Mouse (Mus musculus) small intestine, adult 2 months (tissue): ENCODE data around the gene Flnb.
A peak's percentile ranks its signal among the peaks of the same experiment; 100 is the strongest.

Source experiments
- CTCF ChIP-seq: fragments of 200-500 bp; IDR thresholded peaks from 2 replicates; pipeline ENCODE4 v1.5.1; 2012; ENCODE audit warnings: low read depth, mild to moderate bottlenecking, control low read depth, inconsistent platforms, low read length, moderate library complexity, mixed read lengths; ENCODE audit not compliant: insufficient replicate concordance, insufficient read length; ENCODE audit errors: extremely low read depth
- POLR2A ChIP-seq: fragments of 200-500 bp; IDR thresholded peaks from 2 replicates; pipeline ENCODE4 v1.6.1; 2012; ENCODE audit warnings: low read depth, mild to moderate bottlenecking, control low read depth, inconsistent platforms, low read length, moderate library complexity

DNA sequence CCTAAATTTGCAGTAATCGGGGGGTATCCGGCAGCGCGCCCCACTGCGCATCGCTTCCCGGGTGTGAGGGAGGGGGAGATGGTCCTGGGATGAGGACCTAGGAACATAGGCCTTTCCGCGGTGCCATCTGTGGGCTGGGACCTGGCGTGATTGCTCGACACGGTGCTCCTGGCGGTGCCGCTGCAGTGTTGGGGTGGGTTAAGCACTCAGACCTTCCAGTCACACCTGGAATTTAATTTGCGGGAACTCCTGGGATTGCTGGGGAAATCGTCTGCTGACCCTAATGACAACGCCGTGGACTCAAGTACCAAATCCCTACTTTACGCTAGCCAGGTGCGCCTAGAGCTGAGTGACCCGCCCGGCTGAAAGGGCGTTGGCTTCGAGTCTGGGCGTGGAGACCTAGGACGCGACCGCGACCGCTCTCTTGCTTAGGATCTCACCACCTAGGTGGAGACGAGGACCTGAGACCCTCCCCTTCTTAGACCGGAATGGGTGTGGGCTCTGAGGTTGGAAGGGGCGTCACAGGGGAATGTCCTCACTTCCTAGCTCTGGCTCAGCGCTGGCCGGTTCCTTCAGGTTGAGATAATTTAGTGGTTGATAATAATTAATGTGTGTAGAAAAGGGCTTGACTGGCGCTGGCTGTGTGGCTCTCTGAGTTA lies 835 bp downstream of the Flnb start:
- peak; percentile 27; the same call in 1 of the 2 replicates for TF ChIP-seq POLR2A
- TF ChIP-seq CTCF, result no peak
